ENCODE assay signal across 17 mouse cellular contexts in genomic region chr11:119338271-119339059, GRCm38 (mm10). TPM values are rescaled to one million over a fixed set of nuclear protein-coding genes. Genes with fewer than 3 reads are reported as not detected.
DNase-seq lines count a peak whose midpoint lies in the region; ATAC-seq lines count a peak whose summit lies in the region.
"Had no signal": no experiment of that assay in that cellular context is flagged by ENCODE, and none has a peak within 500 bp of the region (broad histone marks: within the 10 kb centered on the region; RNA-seq: fewer than 3 reads in every experiment).

No protein-coding gene starts in this region.

- H3K27ac ChIP-seq in heart, embryonic 12.5 days (ENCODE audit: poor library complexity, severe bottlenecking): no peak overlapping the region
- no peak overlapping the region for H3K27ac ChIP-seq in embryonic facial prominence, embryonic 15.5 days (replicated peaks)
- H3K27ac ChIP-seq: forebrain, embryonic 15.5 days; midbrain, embryonic 15.5 days; neural tube, embryonic 12.5 days had no signal

- H3K36me3 ChIP-seq in heart, embryonic 12.5 days: no peaks in the 10 kb centered on the region
- no peaks in the 10 kb centered on the region for H3K36me3 ChIP-seq in embryonic facial prominence, embryonic 15.5 days
- H3K36me3 ChIP-seq: forebrain, embryonic 15.5 days; midbrain, embryonic 15.5 days; neural tube, embryonic 12.5 days had no signal

- ATAC-seq in heart, embryonic 12.5 days (ENCODE audit: insufficient number of reproducible peaks, low FRiP score): peak; percentile 45; the same call in 1 of the 2 replicates
- ATAC-seq in embryonic facial prominence, embryonic 15.5 days (ENCODE audit: insufficient number of reproducible peaks, low FRiP score, low TSS enrichment, low read depth): 0 out of 2 replicates have a peak, but pooled peaks have one; percentile 47
- ATAC-seq: forebrain, embryonic 15.5 days; liver, postnatal 0 days; midbrain, embryonic 15.5 days; Patski had no signal

- no peak for DNase-seq in heart, postnatal 10 days
- peak; percentile 29 for DNase-seq in left cerebral cortex, postnatal 4 days
- DNase-seq in left cerebral cortex, adult 18-20 months (ENCODE audit: low spot score in 2 of 2): no peak
- DNase-seq in adrenal gland, adult (ENCODE audit: inconsistent age in 2 of 2, low spot score in 1 of 2): peak; percentile 93 to 95
- no peak for DNase-seq in urinary bladder, postnatal 4 days (ENCODE audit: low spot score in 2 of 2)
- DNase-seq in right cerebral cortex, postnatal 14 days: no peak
- DNase-seq: cerebellum, adult 11-12 months; kidney, adult 18-20 months; kidney, postnatal 36 days; liver, postnatal 0 days had no signal

- H3K9me3 ChIP-seq in heart, embryonic 12.5 days (replicated peaks): no peaks in the 10 kb centered on the region
- H3K9me3 ChIP-seq in embryonic facial prominence, embryonic 15.5 days (replicated peaks): no peaks in the 10 kb centered on the region
- H3K9me3 ChIP-seq: forebrain, embryonic 15.5 days; midbrain, embryonic 15.5 days; neural tube, embryonic 12.5 days had no signal

- intact Hi-C loops in heart, postnatal 10 days (cut with DNase I): loop anchor here (1.0 to 5.0 kb wide), 4 partner anchors 25 to 152 kb away; no protein-coding TSS in a partner anchor
- intact Hi-C loops in left cerebral cortex, postnatal 4 days (cut with DNase I): no loop called here

- H3K9ac ChIP-seq in heart, embryonic 12.5 days: peak overlapping the region; percentile 27; the same call in 1 of the 2 replicates
- H3K9ac ChIP-seq in embryonic facial prominence, embryonic 15.5 days: no peak overlapping the region
- H3K9ac ChIP-seq: forebrain, embryonic 15.5 days; liver, postnatal 0 days; midbrain, embryonic 15.5 days; neural tube, embryonic 12.5 days had no signal

- H3K27me3 ChIP-seq in heart, embryonic 12.5 days (replicated peaks): peaks cover 15% of the 10 kb centered on the region
- no peaks in the 10 kb centered on the region; the same call in 1 of the 2 replicates for H3K27me3 ChIP-seq in embryonic facial prominence, embryonic 15.5 days
- H3K27me3 ChIP-seq: forebrain, embryonic 15.5 days; midbrain, embryonic 15.5 days; neural tube, embryonic 12.5 days; Patski had no signal

- no peak overlapping the region for H3K4me3 ChIP-seq in heart, embryonic 12.5 days
- no peak overlapping the region for H3K4me3 ChIP-seq in embryonic facial prominence, embryonic 15.5 days (replicated peaks)
- H3K4me3 ChIP-seq: forebrain, embryonic 15.5 days; midbrain, embryonic 15.5 days; neural tube, embryonic 12.5 days had no signal

- 67% methylated on average over 10 of the region's 10 CpGs for WGBS in heart, embryonic 12.5 days
- WGBS in embryonic facial prominence, embryonic 15.5 days: 78% methylated on average over 10 of the region's 10 CpGs

- H3K4me1 ChIP-seq in heart, embryonic 12.5 days (replicated peaks): peaks cover 19% of the 10 kb centered on the region
- no peaks in the 10 kb centered on the region for H3K4me1 ChIP-seq in embryonic facial prominence, embryonic 15.5 days
- H3K4me1 ChIP-seq: forebrain, embryonic 15.5 days; midbrain, embryonic 15.5 days; neural tube, embryonic 12.5 days had no signal

- H3K4me2 ChIP-seq in heart, embryonic 12.5 days: no peak overlapping the region
- H3K4me2 ChIP-seq in embryonic facial prominence, embryonic 15.5 days (replicated peaks): no peak overlapping the region
- H3K4me2 ChIP-seq: forebrain, embryonic 15.5 days; midbrain, embryonic 15.5 days; neural tube, embryonic 12.5 days had no signal

RNA-seq across cellular contexts. Expression of gene Sgsh, which starts 16.9 kb away (rescaled TPM):
- polyA plus RNA-seq in heart, embryonic 12.5 days (2016; fragmentation: Nextera tagmentation; extraction: Ambion mirVana): 7.3 and 7.5 TPM in 2 replicates
- total RNA-seq in heart, postnatal 10 days (2021): 1 to 10 TPM; 7.9 TPM
- total RNA-seq in left cerebral cortex, postnatal 4 days (2021): 1 to 10 TPM; 4.2 to 5.1 TPM
- total RNA-seq in left cerebral cortex, adult 18-20 months (2021): 1 to 10 TPM; 3.9 to 4.1 TPM
- 6.5 and 6.7 TPM in 2 replicates for polyA plus RNA-seq in embryonic facial prominence, embryonic 15.5 days (2015; fragmentation: Nextera tagmentation; extraction: Ambion mirVana)

RNA-seq across cellular contexts. Expression of gene Slc26a11, which starts 16.9 kb away (rescaled TPM):
- 9.8 and 10.8 TPM in 2 replicates for polyA plus RNA-seq in heart, embryonic 12.5 days (2016; fragmentation: Nextera tagmentation; extraction: Ambion mirVana)
- 1 to 10 TPM; 3.7 to 5.0 TPM for total RNA-seq in heart, postnatal 10 days (2021)
- total RNA-seq in left cerebral cortex, postnatal 4 days (2021): 1 to 10 TPM; 4.1 to 5.3 TPM
- total RNA-seq in left cerebral cortex, adult 18-20 months (2021): 1 to 10 TPM; 3.4 to 4.0 TPM
- 10.8 and 11.7 TPM in 2 replicates for polyA plus RNA-seq in embryonic facial prominence, embryonic 15.5 days (2015; fragmentation: Nextera tagmentation; extraction: Ambion mirVana)

RNA-seq across cellular contexts. Expression of gene Card14, which starts 30.9 kb away (rescaled TPM):
- 0.49 and 0.51 TPM in 2 replicates for polyA plus RNA-seq in heart, embryonic 12.5 days (2016; fragmentation: Nextera tagmentation; extraction: Ambion mirVana)
- under 1 TPM; 0.07 to 0.12 TPM for total RNA-seq in heart, postnatal 10 days (2021)
- total RNA-seq in left cerebral cortex, postnatal 4 days (2021): under 1 TPM; 0.38 to 0.54 TPM
- total RNA-seq in left cerebral cortex, adult 18-20 months (2021): under 1 TPM; 0.12 to 0.28 TPM
- 4.0 and 4.3 TPM in 2 replicates for polyA plus RNA-seq in embryonic facial prominence, embryonic 15.5 days (2015; fragmentation: Nextera tagmentation; extraction: Ambion mirVana)
- total RNA-seq: common myeloid progenitor, adult 5-6 weeks had no signal

RNA-seq across cellular contexts. Expression of gene Eif4a3, which starts 38.6 kb away (rescaled TPM):
- 270 and 276 TPM in 2 replicates for polyA plus RNA-seq in heart, embryonic 12.5 days (2016; fragmentation: Nextera tagmentation; extraction: Ambion mirVana)
- 100 to 1,000 TPM; 105 to 112 TPM for total RNA-seq in heart, postnatal 10 days (2021)
- 100 to 1,000 TPM; 115 to 127 TPM for total RNA-seq in left cerebral cortex, postnatal 4 days (2021)
- total RNA-seq in left cerebral cortex, adult 18-20 months (2021): 10 to 100 TPM; 75.9 to 83.0 TPM
- 329 and 338 TPM in 2 replicates for polyA plus RNA-seq in embryonic facial prominence, embryonic 15.5 days (2015; fragmentation: Nextera tagmentation; extraction: Ambion mirVana)

RNA-seq across cellular contexts. Expression of gene Rnf213, which starts 54.4 kb away (rescaled TPM):
- polyA plus RNA-seq in heart, embryonic 12.5 days (2016; fragmentation: Nextera tagmentation; extraction: Ambion mirVana): 8.0 and 8.5 TPM in 2 replicates
- total RNA-seq in heart, postnatal 10 days (2021): 10 to 100 TPM; 14.0 to 19.6 TPM
- total RNA-seq in left cerebral cortex, postnatal 4 days (2021): 1 to 10 TPM; 2.9 TPM
- total RNA-seq in left cerebral cortex, adult 18-20 months (2021): 1 to 10 TPM; 3.6 to 4.0 TPM
- 3.3 and 3.5 TPM in 2 replicates for polyA plus RNA-seq in embryonic facial prominence, embryonic 15.5 days (2015; fragmentation: Nextera tagmentation; extraction: Ambion mirVana)

Comparison
In these comparisons a context has a peak if more than half of its experiments do, and no peak if none do; other contexts are left out.
1. DNase-seq: peak in left cerebral cortex, postnatal 4 days (single experiment) and adrenal gland, adult (2 of 2); none in heart, postnatal 10 days (0 of 2), left cerebral cortex, adult 18-20 months (0 of 2), urinary bladder, postnatal 4 days (0 of 2) and right cerebral cortex, postnatal 14 days (single experiment).